Mouse (Mus musculus) heart, adult 2 months (tissue): ENCODE data around the gene Fzr1. TPM values are rescaled to one million over a fixed set of nuclear protein-coding genes. Genes with fewer than 3 reads are reported as not detected.

Experiments used
- DNase-seq, 2 experiments: peaks; one replicate each; pipeline ENCODE4 v3.0.0; 2021
- H3K27ac ChIP-seq: fragments of 200-600 bp; 2 replicates; pipeline ENCODE4 v1.8.1; 2022
- H3K27me3 ChIP-seq: fragments of 200-500 bp; 2 replicates; pipeline ENCODE4 v1.6.1; 2012; ENCODE audit warnings: mild to moderate bottlenecking, low read length, inconsistent platforms, mixed read lengths; ENCODE audit not compliant: control insufficient read depth, insufficient read depth
- H3K36me3 ChIP-seq: fragments of 200-500 bp; 2 replicates; pipeline ENCODE4 v1.6.1; 2012; ENCODE audit warnings: low read length, inconsistent platforms; ENCODE audit not compliant: control insufficient read depth, insufficient read depth
- H3K4me1 ChIP-seq: fragments of 200-500 bp; 2 replicates; pipeline ENCODE4 v1.6.1; 2011; ENCODE audit warnings: low read length; ENCODE audit not compliant: control insufficient read depth, insufficient read depth
- H3K4me3 ChIP-seq: fragments of 200-600 bp; 2 replicates; pipeline ENCODE4 v1.8.1; 2022
- H3K79me2 ChIP-seq: fragments of 200-500 bp; replicated peaks from 2 replicates; pipeline ENCODE4 v1.6.1; 2012; ENCODE audit warnings: mild to moderate bottlenecking, inconsistent platforms, low read length, moderate library complexity, mixed read lengths; ENCODE audit not compliant: control insufficient read depth, insufficient read depth
- H3K9ac ChIP-seq: fragments of 200-500 bp; 2 replicates; pipeline ENCODE4 v1.6.1; 2012; ENCODE audit warnings: low read depth, mild to moderate bottlenecking, control low read depth, inconsistent platforms, low read length, mixed read lengths
- CTCF ChIP-seq: fragments of 200-600 bp; IDR thresholded peaks from 2 replicates; pipeline ENCODE4 v1.8.1; 2022; ENCODE audit warnings: antibody characterized with exemption, mild to moderate bottlenecking, moderate library complexity
- EP300 ChIP-seq: fragments of 200-500 bp; IDR thresholded peaks from 2 replicates; pipeline ENCODE4 v1.6.1; 2011; ENCODE audit warnings: low read depth, low read length, control low read depth; ENCODE audit not compliant: insufficient read depth
- POLR2A ChIP-seq: fragments of 200-500 bp; IDR thresholded peaks from 2 replicates; pipeline ENCODE4 v1.6.1; 2011; ENCODE audit warnings: mild to moderate bottlenecking, low read depth, low read length, control low read depth; ENCODE audit not compliant: insufficient read depth
- WGBS: fragments of 180-500 bp; shearing (Covaris S2); methylation state at CpG from one replicate; pipeline ENCODE4 v1.1.7; 2018; 5-methylcytosine and 5-hydroxymethylcytosine counted together
- intact Hi-C: fragments of 180-260 bp; cut with DNase I; formaldehyde crosslinking; loops from one replicate; pipeline ENCODE4 v1.15.1; 2025
- polyA plus RNA-seq: library from polyadenylated mRNA; depleted of rRNA; stranded (reverse); fragments of >200 nt; gene quantifications from 2 replicates; pipeline ENCODE4 v1.2.3, GENCODE M21; 2012
- total RNA-seq, 2 experiments: library from RNA; stranded (reverse); gene quantifications; 2 replicates each; pipeline ENCODE4 v1.2.3; 2021

Fzr1 gene
- total and polyA plus RNA-seq, 3 experiments, result 29.9 to 49.3 (median 31.5) TPM

- WGBS, result 66% methylated on average over 9 of the region's 9 CpGs
- no peaks in the 10 kb centered on the region for H3K27me3 ChIP-seq
- H3K27ac ChIP-seq, result no peak overlapping the region
- H3K4me3 ChIP-seq, result no peak overlapping the region
- TF ChIP-seq EP300 (no peak), CTCF (no peak), POLR2A (no peak)
- no peaks in the 10 kb centered on the region for H3K79me2 ChIP-seq
- DNase-seq, result no peak
- no peaks in the 10 kb centered on the region for H3K36me3 ChIP-seq
- no peak overlapping the region for H3K9ac ChIP-seq
- intact Hi-C loops, result no loop called here
- peaks cover 6% of the 10 kb centered on the region for H3K4me1 ChIP-seq
Observed at GRCm38 (mm10) chr10:81354738-81355477, 23.4 kb downstream of the Fzr1 start.

GRCm38 (mm10) chr10:81351678-81352291 is 26.5 kb downstream of the Fzr1 start:
- TF ChIP-seq POLR2A (no peak), CTCF (no peak), EP300 (no peak)
- WGBS, result 30% methylated on average over 9 of the region's 9 CpGs
- no peaks in the 10 kb centered on the region for H3K36me3 ChIP-seq
- no peaks in the 10 kb centered on the region for H3K79me2 ChIP-seq
- intact Hi-C loops, result loop anchor here (2.0 kb wide), 2 partner anchors 25 to 31 kb away; partner anchors contain the start of gene Cactin
- H3K27ac ChIP-seq, result no peak overlapping the region
- no peak for DNase-seq
- no peak overlapping the region for H3K4me3 ChIP-seq
- no peak overlapping the region for H3K9ac ChIP-seq
- H3K4me1 ChIP-seq, result peaks cover 5% of the 10 kb centered on the region; the same call in 1 of the 2 replicates
- no peaks in the 10 kb centered on the region for H3K27me3 ChIP-seq

- H3K9ac ChIP-seq, result peak within 1 kb of the TSS; percentile 99
- H3K79me2 ChIP-seq, result no peaks in the 10 kb centered on the region
- peak; percentile 98 to 100 for DNase-seq
- TF ChIP-seq EP300 (peak; percentile 69; the same call in 1 of the 2 replicates), CTCF (peak; percentile 90), POLR2A (0 out of 2 replicates have a peak, but pooled peaks have one; percentile 52)
- WGBS, result under 1% methylated on average over 54 of the region's 54 CpGs
- peak within 1 kb of the TSS; percentile 96 for H3K27ac ChIP-seq
- peak within 1 kb of the TSS; percentile 97 for H3K4me3 ChIP-seq
- H3K4me1 ChIP-seq, result peaks cover 3% of the 10 kb centered on the region; the same call in 1 of the 2 replicates
- intact Hi-C loops, result loop anchor here (2.0 kb wide), 2 partner anchors 26 to 30 kb away; partner anchors contain the start of gene Cactin
- no peaks in the 10 kb centered on the region for H3K36me3 ChIP-seq
- H3K27me3 ChIP-seq, result no peaks in the 10 kb centered on the region
Observed at GRCm38 (mm10) chr10:81350351-81351063, 27.8 kb downstream of the Fzr1 start, which contains the start of gene Hmg20b. Hmg20b (minus strand) TSS chr10:81350480.

GRCm38 (mm10) chr10:81349961-81350350 is 28.4 kb downstream of the Fzr1 start:
- no peak for DNase-seq
- H3K27me3 ChIP-seq, result no peaks in the 10 kb centered on the region
- intact Hi-C loops, result loop anchor here (2.0 kb wide), 2 partner anchors 27 to 29 kb away; partner anchors contain the start of gene Cactin
- H3K4me3 ChIP-seq, result peak overlapping the region; percentile 97
- peak overlapping the region; percentile 96 for H3K27ac ChIP-seq
- peaks cover 3% of the 10 kb centered on the region; the same call in 1 of the 2 replicates for H3K4me1 ChIP-seq
- no peaks in the 10 kb centered on the region for H3K79me2 ChIP-seq
- under 1% methylated on average over 29 of the region's 29 CpGs for WGBS
- H3K36me3 ChIP-seq, result no peaks in the 10 kb centered on the region
- H3K9ac ChIP-seq, result peak overlapping the region; percentile 99
- no peak for TF ChIP-seq EP300
- no peak for TF ChIP-seq CTCF
- TF ChIP-seq POLR2A, result no peak

GRCm38 (mm10) chr10:81349146-81349545 is 29.2 kb downstream of the Fzr1 start:
- no peaks in the 10 kb centered on the region for H3K36me3 ChIP-seq
- TF ChIP-seq POLR2A (no peak), EP300 (no peak), CTCF (no peak)
- intact Hi-C loops, result no loop called here
- peak; percentile 52 for DNase-seq
- H3K9ac ChIP-seq, result peak overlapping the region; percentile 99; the same call in 1 of the 2 replicates
- WGBS, result 17% methylated on average over 12 of the region's 12 CpGs
- H3K4me3 ChIP-seq, result peak overlapping the region; percentile 97
- H3K79me2 ChIP-seq, result no peaks in the 10 kb centered on the region
- peak overlapping the region; percentile 96 for H3K27ac ChIP-seq
- peaks cover 8% of the 10 kb centered on the region for H3K4me1 ChIP-seq
- H3K27me3 ChIP-seq, result no peaks in the 10 kb centered on the region
